Mouse (Mus musculus) MEL (cell line): ENCODE measurements around the gene Dpf2. TPM values are rescaled to one million over a fixed set of nuclear protein-coding genes. Genes with fewer than 3 reads are reported as not detected.

Experiments
- DNase-seq: peaks from one replicate; pipeline ENCODE4 v3.0.0; 2011; ENCODE audit warnings: low read depth, low spot score
- H3K27ac ChIP-seq: 2 replicates; pipeline ENCODE4 v1.5.1; 2012; ENCODE audit warnings: low read depth, mild to moderate bottlenecking, control low read depth, low read length, moderate library complexity; ENCODE audit not compliant: control insufficient read depth
- H3K27me3 ChIP-seq, 2 experiments: fragments of 150-350 bp in 1 of 2; sonication (generic) in 1 of 2; 2 replicates each; pipeline ENCODE4 v1.6.1; 2012; ENCODE audit warnings: low read length in 2 of 2, mild to moderate bottlenecking in 2 of 2, improper control_type of control experiment in 1 of 2, moderate library complexity in 1 of 2; ENCODE audit not compliant: insufficient read depth in 2 of 2, control insufficient read depth in 1 of 2
- H3K36me3 ChIP-seq, 2 experiments: 2 replicates each; pipeline ENCODE4 v1.6.1; 2012 to 2014; ENCODE audit warnings: low read length in 2 of 2, improper control_type of control experiment in 1 of 2, inconsistent platforms in 1 of 2, mild to moderate bottlenecking in 1 of 2; ENCODE audit not compliant: insufficient read depth in 2 of 2, control insufficient read depth in 1 of 2
- H3K4me1 ChIP-seq, 2 experiments: fragments of 150-350 bp in 1 of 2; sonication (generic) in 1 of 2; 2 replicates each; pipeline ENCODE4 v1.6.1; 2012; ENCODE audit warnings: low read length in 2 of 2, improper control_type of control experiment in 1 of 2, mild to moderate bottlenecking in 1 of 2; ENCODE audit not compliant: insufficient read depth in 2 of 2, control insufficient read depth in 1 of 2
- H3K4me3 ChIP-seq, 2 experiments: fragments of 150-350 bp in 1 of 2; sonication (generic) in 1 of 2; 2 replicates each; pipeline ENCODE4 v1.5.1; 2012; ENCODE audit warnings: low read depth in 2 of 2, low read length in 2 of 2, mild to moderate bottlenecking in 2 of 2, moderate library complexity in 2 of 2, control low read depth in 1 of 2, improper control_type of control experiment in 1 of 2; ENCODE audit not compliant: control insufficient read depth in 1 of 2, insufficient read depth in 1 of 2
- H3K79me2 ChIP-seq: 2 replicates; pipeline ENCODE4 v1.6.1; 2012; ENCODE audit warnings: mild to moderate bottlenecking, low read length, moderate library complexity; ENCODE audit not compliant: control insufficient read depth, poor library complexity, insufficient read depth
- H3K9ac ChIP-seq: 2 replicates; pipeline ENCODE4 v1.6.1; 2012; ENCODE audit warnings: low read depth, mild to moderate bottlenecking, control low read depth, low read length, moderate library complexity; ENCODE audit not compliant: control insufficient read depth, poor library complexity, severe bottlenecking
- H3K9me3 ChIP-seq: fragments of 150-350 bp; sonication (generic); replicated peaks from 2 replicates; pipeline ENCODE4 v1.6.1; 2012; ENCODE audit warnings: mild to moderate bottlenecking, low read length, improper control_type of control experiment, moderate library complexity; ENCODE audit not compliant: insufficient read depth
- BHLHE40 ChIP-seq: IDR thresholded peaks from 2 replicates; pipeline ENCODE4 v1.6.1; 2012; ENCODE audit warnings: low read depth, mild to moderate bottlenecking, inconsistent platforms, low read length, improper control_type of control experiment, borderline replicate concordance
- CHD2 ChIP-seq: IDR thresholded peaks from 2 replicates; pipeline ENCODE4 v1.6.1; 2011; ENCODE audit warnings: low read length, improper control_type of control experiment
- CTCF ChIP-seq, 3 experiments: IDR thresholded peaks in 2 of 3; conservative IDR thresholded peaks in 1 of 3; 2 replicates each; pipeline ENCODE4 v1.5.1; 2011 to 2012; ENCODE audit warnings: low read length in 3 of 3, low read depth in 2 of 3, mild to moderate bottlenecking in 2 of 3, improper control_type of control experiment in 1 of 3, inconsistent platforms in 1 of 3, mixed read lengths in 1 of 3, moderate library complexity in 1 of 3; ENCODE audit not compliant: control insufficient read depth in 1 of 3, insufficient read depth in 1 of 3, poor library complexity in 1 of 3, severe bottlenecking in 1 of 3
- ETS1 ChIP-seq: IDR thresholded peaks from 2 replicates; pipeline ENCODE4 v1.6.1; 2012; ENCODE audit warnings: low read depth, mild to moderate bottlenecking, inconsistent platforms, low read length, improper control_type of control experiment, moderate library complexity
- GATA1 ChIP-seq: IDR thresholded peaks from 2 replicates; pipeline ENCODE4 v1.6.1; 2011; ENCODE audit warnings: low read depth, low read length, improper control_type of control experiment
- MAFK ChIP-seq: IDR thresholded peaks from 2 replicates; pipeline ENCODE4 v1.6.1; 2011; ENCODE audit warnings: low read depth, mild to moderate bottlenecking, low read length, improper control_type of control experiment, borderline replicate concordance
- MAZ ChIP-seq: IDR thresholded peaks from 2 replicates; pipeline ENCODE4 v1.6.1; 2012; ENCODE audit warnings: low read depth, mild to moderate bottlenecking, inconsistent platforms, low read length, improper control_type of control experiment
- MYB ChIP-seq: IDR thresholded peaks from 2 replicates; pipeline ENCODE4 v1.6.1; 2011; ENCODE audit warnings: mild to moderate bottlenecking, low read depth, low read length, improper control_type of control experiment
- NELFE ChIP-seq: IDR thresholded peaks from 2 replicates; pipeline ENCODE4 v1.6.1; 2011; ENCODE audit warnings: low read depth, low read length, improper control_type of control experiment
- POLR2AphosphoS5 ChIP-seq: IDR thresholded peaks from 2 replicates; pipeline ENCODE4 v1.6.1; 2012; ENCODE audit warnings: low read depth, borderline replicate concordance, mild to moderate bottlenecking, inconsistent platforms, low read length, moderate library complexity, mixed read lengths
- RAD21 ChIP-seq: IDR thresholded peaks from 2 replicates; pipeline ENCODE4 v1.6.1; 2011; ENCODE audit warnings: mild to moderate bottlenecking, low read depth, low read length, improper control_type of control experiment
- RCOR1 ChIP-seq: IDR thresholded peaks from 2 replicates; pipeline ENCODE4 v1.6.1; 2012; ENCODE audit warnings: low read depth, mild to moderate bottlenecking, inconsistent platforms, low read length, improper control_type of control experiment
- SIN3A ChIP-seq: IDR thresholded peaks from 2 replicates; pipeline ENCODE4 v1.6.1; 2012; ENCODE audit warnings: low read length, improper control_type of control experiment, inconsistent platforms
- TBP ChIP-seq: IDR thresholded peaks from 2 replicates; pipeline ENCODE4 v1.8.0; 2011; ENCODE audit warnings: low read depth, low read length, improper control_type of control experiment
- TCF12 ChIP-seq: IDR thresholded peaks from 2 replicates; pipeline ENCODE4 v1.6.1; 2014; ENCODE audit warnings: low read depth, mild to moderate bottlenecking, inconsistent platforms, low read length, improper control_type of control experiment, moderate library complexity
- UBTF ChIP-seq: IDR thresholded peaks from 2 replicates; pipeline ENCODE4 v1.6.1; 2012; ENCODE audit warnings: low read depth, mild to moderate bottlenecking, inconsistent platforms, low read length, improper control_type of control experiment, moderate library complexity, borderline replicate concordance; ENCODE audit not compliant: insufficient read depth
- ZC3H11A ChIP-seq: IDR thresholded peaks from 2 replicates; pipeline ENCODE4 v1.6.1; 2012; ENCODE audit warnings: low read depth, mild to moderate bottlenecking, inconsistent platforms, low read length, improper control_type of control experiment
- ZKSCAN1 ChIP-seq: IDR thresholded peaks from 2 replicates; pipeline ENCODE4 v1.6.1; 2012; ENCODE audit warnings: low read depth, mild to moderate bottlenecking, inconsistent platforms, low read length, improper control_type of control experiment, moderate library complexity
- ZNF384 ChIP-seq: IDR thresholded peaks from 2 replicates; pipeline ENCODE4 v1.6.1; 2012; ENCODE audit warnings: low read depth, mild to moderate bottlenecking, inconsistent platforms, low read length, improper control_type of control experiment
- polyA plus RNA-seq, 2 experiments: library from polyadenylated mRNA; stranded (reverse) in 1 of 2; unstranded in 1 of 2; fragments of >175 nt in 1 of 2; fragments of >200 nt in 1 of 2; gene quantifications; 2 replicates each; pipeline versions ENCODE4 v1.2.1 to v1.2.4; 2012; ENCODE audit warnings: low replicate concordance in 2 of 2, low read depth in 1 of 2; ENCODE audit not compliant: insufficient read length in 2 of 2, insufficient read depth in 1 of 2, missing spikeins in 1 of 2
- total RNA-seq: library from RNA; depleted of rRNA; stranded (reverse); fragments of 300-350 nt; gene quantifications from 2 replicates; pipeline ENCODE4 v1.2.3, GENCODE M21; 2012

Gene Dpf2
- total and polyA plus RNA-seq, 3 experiments: 58.6 to 166 (median 133) TPM

GRCm38 (mm10) chr19:5929634-5930596 is 17.1 kb upstream of the Dpf2 start:
- Histone ChIP-seq H3K9ac (no peak overlapping the region), H3K79me2 (no peaks in the 10 kb centered on the region), H3K36me3 (peaks cover 0 to 2% of the 10 kb centered on the region in 2 experiments; a peak in 2 of 4 replicates), H3K27ac (no peak overlapping the region), H3K4me3 (no peak overlapping the region), H3K9me3 (no peaks in the 10 kb centered on the region), H3K4me1 (no peaks in the 10 kb centered on the region; a peak in 1 of 4 replicates), H3K27me3 (no peaks in the 10 kb centered on the region)
- peak; percentile 25 for DNase-seq
- TF ChIP-seq ZNF384: peak; percentile 29; the same call in 1 of the 2 replicates
- no peak for TF ChIP-seq ETS1

- Histone ChIP-seq H3K4me1 (peaks cover 2% of the 10 kb centered on the region in 2 experiments; a peak in 3 of 4 replicates), H3K36me3 (peaks cover 0 to 3% of the 10 kb centered on the region in 2 experiments; a peak in 2 of 4 replicates), H3K79me2 (no peaks in the 10 kb centered on the region), H3K4me3 (no peak overlapping the region), H3K27me3 (no peaks in the 10 kb centered on the region), H3K9ac (no peak overlapping the region), H3K9me3 (no peaks in the 10 kb centered on the region), H3K27ac (no peak overlapping the region)
- TF ChIP-seq BHLHE40: no peak
- TF ChIP-seq UBTF: no peak
- no peak for TF ChIP-seq POLR2AphosphoS5
- TF ChIP-seq CHD2: no peak
- TF ChIP-seq SIN3A: no peak
- no peak for TF ChIP-seq TCF12
- TF ChIP-seq ZKSCAN1: no peak
- TF ChIP-seq MAFK: no peak
- TF ChIP-seq MYB: no peak
- TF ChIP-seq TBP: no peak
- TF ChIP-seq RCOR1: no peak
- no peak for TF ChIP-seq CTCF (IDR thresholded peaks at IDR 0.05 in 2 of 3, conservative IDR thresholded peaks at IDR 0.05 in 1 of 3; ENCODE audit: control insufficient read depth in 1 of 3, insufficient read depth in 1 of 3, low read depth in 2 of 3, low read length in 3 of 3, poor library complexity in 1 of 3, severe bottlenecking in 1 of 3)
- no peak for TF ChIP-seq MAZ
- no peak for TF ChIP-seq NELFE
- TF ChIP-seq GATA1: no peak
- no peak for TF ChIP-seq RAD21
- no peak for TF ChIP-seq ZC3H11A
- DNase-seq: no peak
Observed at GRCm38 (mm10) chr19:5928546-5928945, 15.7 kb upstream of the Dpf2 start.
